Mouse (Mus musculus): ENCODE measurements around the gene Aldh18a1. TPM values are rescaled to one million over a fixed set of nuclear protein-coding genes. Genes with fewer than 3 reads are reported as not detected.
A peak's percentile ranks its signal among the peaks of the same experiment; 100 is the strongest.

The Aldh18a1 gene
- polyA plus RNA-seq, 1 experiment from 2014 or later = 28.4 TPM

GRCm38 (mm10) chr19:40554343-40554742 is 33.9 kb downstream of the Aldh18a1 start:
- H3K36me3 ChIP-seq (ENCODE audit: insufficient read depth, low read length) = peaks cover 15% of the 10 kb centered on the region; the same call in 1 of the 2 replicates

GRCm38 (mm10) chr19:40553849-40554248 is 34.4 kb downstream of the Aldh18a1 start:
- Histone ChIP-seq H3K9me3 (replicated peaks; ENCODE audit: low read length) (no peaks in the 10 kb centered on the region), H3K27me3 (ENCODE audit: insufficient read depth, low read length) (no peaks in the 10 kb centered on the region), H3K4me2 (ENCODE audit: low read length) (no peak overlapping the region), H3K9ac (ENCODE audit: low read depth, low read length) (no peak overlapping the region), H3K36me3 (ENCODE audit: insufficient read depth, low read length) (peaks cover 15% of the 10 kb centered on the region; the same call in 1 of the 2 replicates), H3K4me3 (replicated peaks; ENCODE audit: low read depth, low read length) (no peak overlapping the region), H3K4me1 (replicated peaks; ENCODE audit: insufficient read depth, low read length) (0 out of 2 replicates have a peak, but pooled peaks cover 6% of the 10 kb centered on the region), H3K27ac (no peak overlapping the region)
- ATAC-seq (replicated peaks; ENCODE audit: low FRiP score, low read depth) = no peak
- DNase-seq (ENCODE audit: low spot score) = peak; percentile 28
- 64% methylated on average over 6 of the region's 6 CpGs for WGBS
- no peak for TF ChIP-seq CTCF (IDR thresholded peaks at IDR 0.05; ENCODE audit: low read depth)

More at GRCm38 (mm10) chr19:40554343-40554742, 33.9 kb downstream of the Aldh18a1 start:
- Histone ChIP-seq H3K9me3 (replicated peaks; ENCODE audit: low read length) (no peaks in the 10 kb centered on the region), H3K4me1 (replicated peaks; ENCODE audit: insufficient read depth, low read length) (0 out of 2 replicates have a peak, but pooled peaks cover 6% of the 10 kb centered on the region), H3K27ac (no peak overlapping the region), H3K4me3 (replicated peaks; ENCODE audit: low read depth, low read length) (no peak overlapping the region), H3K9ac (ENCODE audit: low read depth, low read length) (no peak overlapping the region), H3K27me3 (ENCODE audit: insufficient read depth, low read length) (no peaks in the 10 kb centered on the region), H3K4me2 (ENCODE audit: low read length) (no peak overlapping the region)
- no peak for TF ChIP-seq CTCF (IDR thresholded peaks at IDR 0.05; ENCODE audit: low read depth)
- WGBS = 64% methylated on average over 11 of the region's 11 CpGs
- no peak for DNase-seq (ENCODE audit: low spot score)
- ATAC-seq (replicated peaks; ENCODE audit: low FRiP score, low read depth) = no peak

- no peak for ATAC-seq (replicated peaks; ENCODE audit: low FRiP score, low read depth)
- peak; percentile 12 for DNase-seq (ENCODE audit: low spot score)
- TF ChIP-seq CTCF (IDR thresholded peaks at IDR 0.05; ENCODE audit: low read depth) = no peak
- Histone ChIP-seq H3K27me3 (ENCODE audit: insufficient read depth, low read length) (no peaks in the 10 kb centered on the region), H3K4me1 (replicated peaks; ENCODE audit: insufficient read depth, low read length) (0 out of 2 replicates have a peak, but pooled peaks cover 6% of the 10 kb centered on the region), H3K36me3 (ENCODE audit: insufficient read depth, low read length) (peaks cover 15% of the 10 kb centered on the region; the same call in 1 of the 2 replicates), H3K4me3 (replicated peaks; ENCODE audit: low read depth, low read length) (no peak overlapping the region), H3K4me2 (ENCODE audit: low read length) (no peak overlapping the region), H3K9ac (ENCODE audit: low read depth, low read length) (no peak overlapping the region), H3K27ac (no peak overlapping the region), H3K9me3 (replicated peaks; ENCODE audit: low read length) (no peaks in the 10 kb centered on the region)
- WGBS = 77% methylated on average over 14 of the region's 14 CpGs
These were observed 35.1 kb downstream of the Aldh18a1 start for GRCm38 (mm10) chr19:40553014-40553789.

- no peaks in the 10 kb centered on the region for H3K9me3 ChIP-seq (replicated peaks; ENCODE audit: low read length)
- peak; percentile 42 for DNase-seq (ENCODE audit: low spot score)
- H3K27ac ChIP-seq = peak overlapping the region; percentile 26
- WGBS = 36% methylated on average over 6 of the region's 6 CpGs
- no peak overlapping the region for H3K4me2 ChIP-seq (ENCODE audit: low read length)
- no peaks in the 10 kb centered on the region for H3K27me3 ChIP-seq (ENCODE audit: insufficient read depth, low read length)
- TF ChIP-seq CTCF (IDR thresholded peaks at IDR 0.05; ENCODE audit: low read depth) = no peak
- H3K36me3 ChIP-seq (ENCODE audit: insufficient read depth, low read length) = 0 out of 2 replicates have a peak, but pooled peaks cover 5% of the 10 kb centered on the region
- 0 out of 2 replicates have a peak, but pooled peaks cover 6% of the 10 kb centered on the region for H3K4me1 ChIP-seq (replicated peaks; ENCODE audit: insufficient read depth, low read length)
- ATAC-seq (replicated peaks; ENCODE audit: low FRiP score, low read depth) = no peak
- no peak overlapping the region for H3K9ac ChIP-seq (ENCODE audit: low read depth, low read length)
- H3K4me3 ChIP-seq (replicated peaks; ENCODE audit: low read depth, low read length) = no peak overlapping the region
These were observed 38.6 kb downstream of the Aldh18a1 start for GRCm38 (mm10) chr19:40549516-40550135.

GRCm38 (mm10) chr19:40548796-40549515 is 39.3 kb downstream of the Aldh18a1 start:
- TF ChIP-seq CTCF (IDR thresholded peaks at IDR 0.05; ENCODE audit: low read depth) = peak; percentile 49; the same call in 1 of the 2 replicates

DNA sequence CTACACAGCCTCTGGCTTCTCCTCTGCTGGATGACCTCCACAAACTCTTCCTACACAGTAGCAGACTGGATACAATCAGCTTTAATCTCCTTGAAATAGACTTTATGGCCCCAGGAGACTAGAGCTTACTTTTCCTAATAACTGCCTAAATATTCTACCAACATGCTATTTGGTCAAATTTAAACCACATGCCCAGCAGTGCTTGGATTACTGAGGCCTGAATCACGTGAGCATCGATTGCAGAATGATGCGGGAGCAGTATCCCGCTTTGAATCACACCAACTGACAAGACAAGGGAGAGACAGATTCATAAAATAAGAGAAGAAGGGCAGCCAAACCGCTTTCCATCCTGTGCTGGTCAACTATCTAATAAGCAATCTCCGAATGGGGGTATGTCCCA is 39.9 kb downstream of the Aldh18a1 start:
- no peak overlapping the region for H3K27ac ChIP-seq
- no peak for TF ChIP-seq CTCF (IDR thresholded peaks at IDR 0.05; ENCODE audit: low read depth)
- DNase-seq (ENCODE audit: low spot score) = no peak
- H3K9me3 ChIP-seq (replicated peaks; ENCODE audit: low read length) = no peaks in the 10 kb centered on the region
- H3K36me3 ChIP-seq (ENCODE audit: insufficient read depth, low read length) = 0 out of 2 replicates have a peak, but pooled peaks cover 5% of the 10 kb centered on the region
- 0 out of 2 replicates have a peak, but pooled peaks cover 6% of the 10 kb centered on the region for H3K4me1 ChIP-seq (replicated peaks; ENCODE audit: insufficient read depth, low read length)
- no peaks in the 10 kb centered on the region for H3K27me3 ChIP-seq (ENCODE audit: insufficient read depth, low read length)
- no peak overlapping the region for H3K4me3 ChIP-seq (replicated peaks; ENCODE audit: low read depth, low read length)
- H3K9ac ChIP-seq (ENCODE audit: low read depth, low read length) = no peak overlapping the region
- no peak for ATAC-seq (replicated peaks; ENCODE audit: low FRiP score, low read depth)
- no peak overlapping the region for H3K4me2 ChIP-seq (ENCODE audit: low read length)
- 54% methylated on average over 6 of the region's 6 CpGs for WGBS

More at GRCm38 (mm10) chr19:40548796-40549515, 39.3 kb downstream of the Aldh18a1 start:
- no peak overlapping the region for H3K4me3 ChIP-seq (replicated peaks; ENCODE audit: low read depth, low read length)
- H3K27ac ChIP-seq = peak overlapping the region; percentile 26
- DNase-seq (ENCODE audit: low spot score) = peak; percentile 85
- WGBS = 24% methylated on average over 5 of the region's 5 CpGs
- 0 out of 2 replicates have a peak, but pooled peaks cover 5% of the 10 kb centered on the region for H3K36me3 ChIP-seq (ENCODE audit: insufficient read depth, low read length)
- H3K9ac ChIP-seq (ENCODE audit: low read depth, low read length) = no peak overlapping the region
- peak; percentile 86 for ATAC-seq (replicated peaks; ENCODE audit: low FRiP score, low read depth)
- H3K9me3 ChIP-seq (replicated peaks; ENCODE audit: low read length) = no peaks in the 10 kb centered on the region
- 0 out of 2 replicates have a peak, but pooled peaks cover 6% of the 10 kb centered on the region for H3K4me1 ChIP-seq (replicated peaks; ENCODE audit: insufficient read depth, low read length)
- no peaks in the 10 kb centered on the region for H3K27me3 ChIP-seq (ENCODE audit: insufficient read depth, low read length)
- no peak overlapping the region for H3K4me2 ChIP-seq (ENCODE audit: low read length)
